Mouse (Mus musculus) megakaryocyte, embryonic 14.5 days (primary cell): ENCODE data around the gene Hoxc6. TPM values are rescaled to one million over a fixed set of nuclear protein-coding genes. Genes with fewer than 3 reads are reported as not detected.

ENCODE experiments used
- H3K27me3 ChIP-seq: replicated peaks from 2 replicates; pipeline ENCODE3; 2012; ENCODE audit warnings: inconsistent platforms
- H3K36me3 ChIP-seq: replicated peaks from 2 replicates; pipeline ENCODE3; 2012; ENCODE audit warnings: low read length, inconsistent platforms, mixed read lengths
- H3K4me1 ChIP-seq: 2 replicates; pipeline ENCODE4 v1.6.1; 2012; ENCODE audit warnings: inconsistent platforms
- H3K4me3 ChIP-seq: replicated peaks from 2 replicates; pipeline ENCODE3; 2012; ENCODE audit warnings: moderate library complexity, mild to moderate bottlenecking, inconsistent platforms
- H3K9me3 ChIP-seq: 2 replicates; pipeline ENCODE4 v1.6.1; 2012; ENCODE audit warnings: inconsistent platforms
- FLI1 ChIP-seq: IDR thresholded peaks from 2 replicates; pipeline ENCODE4 v1.6.1; 2012; ENCODE audit warnings: low read length, inconsistent platforms, mixed read lengths
- GATA1 ChIP-seq: IDR thresholded peaks from 3 replicates; pipeline ENCODE4 v1.6.1; 2012; ENCODE audit warnings: mixed read lengths, low read length, inconsistent platforms, borderline replicate concordance
- polyA plus RNA-seq: library from polyadenylated mRNA; stranded (reverse); fragments of >175 nt; gene quantifications from 2 replicates; pipeline ENCODE4 v1.2.3, GENCODE M21; 2012; ENCODE audit warnings: low replicate concordance; ENCODE audit not compliant: insufficient read depth

Hoxc6 gene
- not detected in 2 replicates for polyA plus RNA-seq

- no peak for TF ChIP-seq FLI1
- no peak for TF ChIP-seq GATA1
- Histone ChIP-seq H3K4me1 (peaks cover 27% of the 10 kb centered on the region), H3K4me3 (peak within 1 kb of the TSS; percentile 87), H3K9me3 (no peaks in the 10 kb centered on the region; the same call in 1 of the 2 replicates), H3K27me3 (peaks cover 98% of the 10 kb centered on the region), H3K36me3 (no peaks in the 10 kb centered on the region)
These were observed at the start of gene Hoxc6 for GRCm38 (mm10) chr15:102997939-102998355. Hoxc6 (plus strand) TSS chr15:102998257.

GRCm38 (mm10) chr15:102948842-102949241 lies 49.2 kb upstream of the Hoxc6 start:
- no peak for TF ChIP-seq FLI1
- no peak for TF ChIP-seq GATA1
- no peaks in the 10 kb centered on the region for H3K36me3 ChIP-seq
- H3K4me3 ChIP-seq: no peak overlapping the region
- peaks cover 8% of the 10 kb centered on the region; the same call in 1 of the 2 replicates for H3K4me1 ChIP-seq
- H3K9me3 ChIP-seq: no peaks in the 10 kb centered on the region
- H3K27me3 ChIP-seq: peaks cover 98% of the 10 kb centered on the region

- H3K9me3 ChIP-seq: no peaks in the 10 kb centered on the region
- H3K4me1 ChIP-seq: peaks cover 13% of the 10 kb centered on the region
- no peak overlapping the region for H3K4me3 ChIP-seq
- TF ChIP-seq GATA1: no peak
- no peak for TF ChIP-seq FLI1
- peaks cover 98% of the 10 kb centered on the region for H3K27me3 ChIP-seq
- no peaks in the 10 kb centered on the region for H3K36me3 ChIP-seq
These were observed 48.4 kb upstream of the Hoxc6 start for GRCm38 (mm10) chr15:102949696-102950095.

- no peak overlapping the region for H3K4me3 ChIP-seq
- H3K36me3 ChIP-seq: no peaks in the 10 kb centered on the region
- peaks cover 11% of the 10 kb centered on the region for H3K4me1 ChIP-seq
- peaks cover 98% of the 10 kb centered on the region for H3K27me3 ChIP-seq
- TF ChIP-seq FLI1 (no peak), GATA1 (no peak)
- H3K9me3 ChIP-seq: no peaks in the 10 kb centered on the region
These were observed 47.2 kb upstream of the Hoxc6 start for GRCm38 (mm10) chr15:102950877-102951276.

GRCm38 (mm10) chr15:102953561-102953960 lies 44.5 kb upstream of the Hoxc6 start:
- Histone ChIP-seq H3K4me3 (no peak overlapping the region), H3K36me3 (no peaks in the 10 kb centered on the region), H3K27me3 (peaks cover 99% of the 10 kb centered on the region), H3K4me1 (peaks cover 11% of the 10 kb centered on the region; the same call in 1 of the 2 replicates), H3K9me3 (no peaks in the 10 kb centered on the region)
- TF ChIP-seq GATA1 (no peak), FLI1 (no peak)

- Histone ChIP-seq H3K4me3 (no peak within 1 kb of the TSS), H3K9me3 (no peaks in the 10 kb centered on the region), H3K36me3 (no peaks in the 10 kb centered on the region), H3K4me1 (peaks cover 11% of the 10 kb centered on the region), H3K27me3 (peaks cover 99% of the 10 kb centered on the region)
- TF ChIP-seq FLI1 (no peak), GATA1 (no peak)
These were observed 43.7 kb upstream of the Hoxc6 start, which contains the start of gene Hoxc11 for GRCm38 (mm10) chr15:102954192-102955006. Hoxc11 (plus strand) TSS chr15:102954427.

- Histone ChIP-seq H3K27me3 (peaks cover 99% of the 10 kb centered on the region), H3K9me3 (no peaks in the 10 kb centered on the region)
These were observed 43.1 kb upstream of the Hoxc6 start for GRCm38 (mm10) chr15:102955007-102955382.

GRCm38 (mm10) chr15:102955833-102956640 lies 42.0 kb upstream of the Hoxc6 start:
- no peaks in the 10 kb centered on the region for H3K36me3 ChIP-seq
- H3K4me1 ChIP-seq: peaks cover 16% of the 10 kb centered on the region
- H3K27me3 ChIP-seq: peaks cover 100% of the 10 kb centered on the region
- no peaks in the 10 kb centered on the region for H3K9me3 ChIP-seq
- TF ChIP-seq GATA1 (no peak), FLI1 (no peak)
- H3K4me3 ChIP-seq: peak overlapping the region; percentile 3

More at GRCm38 (mm10) chr15:102955007-102955382, 43.1 kb upstream of the Hoxc6 start:
- H3K4me3 ChIP-seq: no peak overlapping the region
- no peaks in the 10 kb centered on the region for H3K36me3 ChIP-seq
- peaks cover 16% of the 10 kb centered on the region for H3K4me1 ChIP-seq
- TF ChIP-seq FLI1 (no peak), GATA1 (no peak)

- no peak for TF ChIP-seq GATA1
- no peak for TF ChIP-seq FLI1
- no peaks in the 10 kb centered on the region for H3K9me3 ChIP-seq
- peaks cover 98% of the 10 kb centered on the region for H3K27me3 ChIP-seq
- H3K4me1 ChIP-seq: peaks cover 21% of the 10 kb centered on the region
- no peaks in the 10 kb centered on the region for H3K36me3 ChIP-seq
- no peak overlapping the region for H3K4me3 ChIP-seq
These were observed 41.2 kb upstream of the Hoxc6 start for GRCm38 (mm10) chr15:102956906-102957305.
